Mouse (Mus musculus) heart, postnatal 0 days (tissue): ENCODE data around the gene Gm5134.

Experiments used
- CTCF ChIP-seq: IDR thresholded peaks from 2 replicates; pipeline ENCODE4 v1.5.1; 2016; ENCODE audit warnings: antibody characterized with exemption, control low read depth, low read depth
- EP300 ChIP-seq: IDR thresholded peaks from 2 replicates; pipeline ENCODE4 v1.6.1; 2016; ENCODE audit warnings: antibody characterized with exemption, low read depth

DNA sequence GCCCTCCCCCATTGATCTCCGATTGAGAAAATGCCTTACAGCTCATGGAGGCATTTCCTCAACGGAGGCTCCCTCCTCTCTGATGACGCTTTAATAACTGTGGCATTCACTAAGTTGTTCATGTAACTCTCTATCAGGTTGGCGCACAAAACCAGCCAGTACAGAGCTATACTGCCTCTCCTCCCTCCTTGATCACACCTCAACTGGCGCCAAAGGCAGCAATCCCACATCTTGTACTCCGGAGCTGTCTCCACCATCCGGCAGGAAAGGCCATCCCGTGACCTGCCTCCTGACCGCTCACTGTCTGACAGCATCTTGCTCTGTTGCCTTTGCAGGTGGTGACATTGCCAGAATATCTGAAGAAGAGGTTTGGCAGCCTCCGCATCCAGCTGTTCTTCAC lies 19.5 kb downstream of the Gm5134 start:
- no peak for TF ChIP-seq CTCF
- no peak for TF ChIP-seq EP300
